ENCODE assay signal across 7 mouse cellular contexts in genomic region chrX:36903115-36903768, GRCm38 (mm10). TPM values are rescaled to one million over a fixed set of nuclear protein-coding genes. Genes with fewer than 3 reads are reported as not detected.
A peak's percentile ranks its signal among the peaks of the same experiment; 100 is the strongest.
DNase-seq lines count a peak whose midpoint lies in the region; ATAC-seq lines count a peak whose summit lies in the region.

No protein-coding gene starts in this region.

- H3K9me3 ChIP-seq in embryonic facial prominence, embryonic 10.5 days = no peaks in the 10 kb centered on the region
- H3K9me3 ChIP-seq in limb, embryonic 10.5 days (replicated peaks) = no peaks in the 10 kb centered on the region
- H3K9me3 ChIP-seq in midbrain, embryonic 13.5 days = no peaks in the 10 kb centered on the region

- H3K9ac ChIP-seq in midbrain, embryonic 13.5 days (replicated peaks) = peak overlapping the region; percentile 74

- H3K27ac ChIP-seq in embryonic facial prominence, embryonic 10.5 days (replicated peaks) = peak overlapping the region; percentile 85
- H3K27ac ChIP-seq in limb, embryonic 10.5 days = peak overlapping the region; percentile 85
- peak overlapping the region; percentile 87 for H3K27ac ChIP-seq in midbrain, embryonic 13.5 days

- no peaks in the 10 kb centered on the region for H3K27me3 ChIP-seq in embryonic facial prominence, embryonic 10.5 days (replicated peaks; ENCODE audit: low read depth, poor library complexity, severe bottlenecking)
- no peaks in the 10 kb centered on the region for H3K27me3 ChIP-seq in limb, embryonic 10.5 days (ENCODE audit: low read depth, poor library complexity, severe bottlenecking)
- no peaks in the 10 kb centered on the region for H3K27me3 ChIP-seq in midbrain, embryonic 13.5 days

- H3K4me2 ChIP-seq in midbrain, embryonic 13.5 days (replicated peaks) = peak overlapping the region; percentile 56

- WGBS in embryonic facial prominence, embryonic 10.5 days = 16% methylated on average over 32 of the region's 32 CpGs
- WGBS in limb, embryonic 10.5 days = 14% methylated on average over 26 of the region's 32 CpGs
- 17% methylated on average over 31 of the region's 32 CpGs for WGBS in midbrain, embryonic 13.5 days

- H3K4me1 ChIP-seq in embryonic facial prominence, embryonic 10.5 days = peaks cover 6% of the 10 kb centered on the region; the same call in 1 of the 2 replicates
- peaks cover 5% of the 10 kb centered on the region; the same call in 1 of the 2 replicates for H3K4me1 ChIP-seq in limb, embryonic 10.5 days
- peaks cover 6% of the 10 kb centered on the region for H3K4me1 ChIP-seq in midbrain, embryonic 13.5 days (replicated peaks)

- ATAC-seq in granulocyte monocyte progenitor cell, adult 5-6 weeks (replicated peaks; ENCODE audit: poor library complexity, severe bottlenecking) = peak; percentile 94
- ATAC-seq in midbrain, embryonic 13.5 days = peak; percentile 93

- no peaks in the 10 kb centered on the region for H3K36me3 ChIP-seq in embryonic facial prominence, embryonic 10.5 days (replicated peaks)
- H3K36me3 ChIP-seq in limb, embryonic 10.5 days = no peaks in the 10 kb centered on the region
- no peaks in the 10 kb centered on the region for H3K36me3 ChIP-seq in midbrain, embryonic 13.5 days

- H3K4me3 ChIP-seq in embryonic facial prominence, embryonic 10.5 days = peak overlapping the region; percentile 71
- H3K4me3 ChIP-seq in limb, embryonic 10.5 days = peak overlapping the region; percentile 70
- peak overlapping the region; percentile 59 for H3K4me3 ChIP-seq in midbrain, embryonic 13.5 days (replicated peaks)

- DNase-seq in adrenal gland, postnatal 10 days = peak; percentile 91
- peak; percentile 92 for DNase-seq in embryonic facial prominence, embryonic 10.5 days (ENCODE audit: low spot score)
- DNase-seq in kidney, adult 11 months = peak; percentile 91
- peak; percentile 85 for DNase-seq in limb, embryonic 10.5 days (ENCODE audit: low spot score)
- DNase-seq in spleen, adult 12 weeks (ENCODE audit: low spot score) = peak; percentile 86

RNA-seq across cellular contexts. Expression of gene Nkrf, which starts 0.5 kb away (rescaled TPM):
- 1 to 10 TPM; 7.0 to 7.9 TPM for total RNA-seq in adrenal gland, postnatal 10 days (2021)
- 2.4 and 2.5 TPM in 2 replicates for polyA plus RNA-seq in embryonic facial prominence, embryonic 10.5 days (2016; fragmentation: Nextera tagmentation; extraction: Ambion mirVana)
- 17.9 and 19.6 TPM in 2 replicates for total RNA-seq in granulocyte monocyte progenitor cell, adult 5-6 weeks (2014; fragmentation: Nextera tagmentation)
- 12.9 and 14.1 TPM in 2 replicates for total RNA-seq in granulocyte monocyte progenitor cell, adult 5-6 weeks (2017)
- 2.3 and 2.7 TPM in 2 replicates for polyA plus RNA-seq in limb, embryonic 10.5 days (2016; fragmentation: Nextera tagmentation; extraction: Ambion mirVana)
- 12.4 and 14.6 TPM in 2 replicates for polyA plus RNA-seq in midbrain, embryonic 13.5 days (2015; fragmentation: Nextera tagmentation; extraction: Ambion mirVana)

RNA-seq across cellular contexts. Expression of gene C330007P06Rik, which starts 29.3 kb away (rescaled TPM):
- 10 to 100 TPM; 41.0 to 46.1 TPM for total RNA-seq in adrenal gland, postnatal 10 days (2021)
- 34.1 and 35.4 TPM in 2 replicates for polyA plus RNA-seq in embryonic facial prominence, embryonic 10.5 days (2016; fragmentation: Nextera tagmentation; extraction: Ambion mirVana)
- total RNA-seq in granulocyte monocyte progenitor cell, adult 5-6 weeks (2014; fragmentation: Nextera tagmentation) = 26.3 and 26.8 TPM in 2 replicates
- 70.1 and 71.1 TPM in 2 replicates for total RNA-seq in granulocyte monocyte progenitor cell, adult 5-6 weeks (2017)
- polyA plus RNA-seq in limb, embryonic 10.5 days (2016; fragmentation: Nextera tagmentation; extraction: Ambion mirVana) = 32.0 and 32.6 TPM in 2 replicates
- polyA plus RNA-seq in midbrain, embryonic 13.5 days (2015; fragmentation: Nextera tagmentation; extraction: Ambion mirVana) = 18.9 and 21.6 TPM in 2 replicates

RNA-seq across cellular contexts. Expression of gene Ube2a, which starts 29.5 kb away (rescaled TPM):
- 10 to 100 TPM; 60.0 to 66.5 TPM for total RNA-seq in adrenal gland, postnatal 10 days (2021)
- polyA plus RNA-seq in embryonic facial prominence, embryonic 10.5 days (2016; fragmentation: Nextera tagmentation; extraction: Ambion mirVana) = 126 and 130 TPM in 2 replicates
- 108 and 126 TPM in 2 replicates for total RNA-seq in granulocyte monocyte progenitor cell, adult 5-6 weeks (2014; fragmentation: Nextera tagmentation)
- total RNA-seq in granulocyte monocyte progenitor cell, adult 5-6 weeks (2017) = 12.7 and 28.0 TPM in 2 replicates
- 125 TPM in 2 replicates for polyA plus RNA-seq in limb, embryonic 10.5 days (2016; fragmentation: Nextera tagmentation; extraction: Ambion mirVana)
- polyA plus RNA-seq in midbrain, embryonic 13.5 days (2015; fragmentation: Nextera tagmentation; extraction: Ambion mirVana) = 117 and 121 TPM in 2 replicates

Comparison
In these comparisons a context has a peak if more than half of its experiments do, and no peak if none do; other contexts are left out.
1. Peak in every context shown above with its lines: DNase-seq, ATAC-seq, H3K4me3 ChIP-seq and H3K27ac ChIP-seq.